Mouse (Mus musculus) common myeloid progenitor, adult 5-6 weeks (primary cell): ENCODE data around the gene Srsf5. TPM values are rescaled to one million over a fixed set of nuclear protein-coding genes. Genes with fewer than 3 reads are reported as not detected.
A peak's percentile ranks its signal among the peaks of the same experiment; 100 is the strongest.
"Not testable (repeated sequence)": the region's sequence is repeated elsewhere in the genome, so short reads cannot be mapped to it uniquely, and the experiment has no call there.

Experiments
- ATAC-seq: replicated peaks from 2 replicates; pipeline ENCODE4 v1.8.0; 2016; ENCODE audit warnings: low read depth, mild to moderate bottlenecking, moderate TSS enrichment, inconsistent platforms; ENCODE audit not compliant: poor library complexity, severe bottlenecking
- total RNA-seq: library from RNA; stranded (forward); fragments of 200-1000, 187-1606 nt; gene quantifications from 2 replicates; pipeline ENCODE4 v1.2.3, GENCODE M21; 2017

Gene Srsf5
- total RNA-seq, 1 experiment from 2014 or later: 880 TPM

DNA sequence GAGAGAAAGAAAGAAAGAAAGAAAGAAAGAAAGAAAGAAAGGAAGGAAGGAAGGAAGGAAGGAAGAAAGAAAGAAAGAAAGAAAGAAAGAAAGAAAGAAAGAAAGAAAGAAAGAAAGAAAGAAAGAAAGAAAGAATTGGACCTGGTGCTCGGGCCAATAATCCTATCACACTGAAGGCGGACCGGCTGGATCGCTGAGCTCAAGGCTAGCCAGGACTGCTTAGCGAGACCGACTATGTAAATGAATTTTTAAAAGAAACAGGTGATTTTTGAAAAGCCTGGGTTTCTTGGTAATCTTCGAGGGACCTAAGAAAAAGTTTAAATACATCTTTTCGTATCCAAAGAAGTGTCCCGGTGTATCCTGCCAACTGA is 356 bp upstream of the Srsf5 start:
- ATAC-seq: peak; percentile 26

DNA sequence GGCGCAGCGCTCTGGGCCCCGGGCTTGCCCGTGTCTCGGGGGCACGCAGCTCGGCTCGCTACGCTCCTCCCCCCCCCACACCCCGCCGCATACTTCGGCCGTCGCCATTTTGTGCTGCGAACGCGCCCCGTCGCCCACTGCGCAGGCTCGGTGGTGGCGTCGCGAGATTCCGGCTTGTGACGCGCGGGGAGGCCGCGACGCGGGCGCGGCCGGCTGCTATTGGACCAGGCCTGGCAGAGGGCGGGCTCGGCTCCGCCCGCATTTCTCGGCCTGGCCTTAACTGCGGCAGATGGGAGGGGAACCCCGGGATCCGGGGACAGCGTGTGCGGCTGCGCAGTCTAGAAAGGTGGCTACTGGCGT is 672 bp downstream of the Srsf5 start:
- ATAC-seq: peak; percentile 64

DNA sequence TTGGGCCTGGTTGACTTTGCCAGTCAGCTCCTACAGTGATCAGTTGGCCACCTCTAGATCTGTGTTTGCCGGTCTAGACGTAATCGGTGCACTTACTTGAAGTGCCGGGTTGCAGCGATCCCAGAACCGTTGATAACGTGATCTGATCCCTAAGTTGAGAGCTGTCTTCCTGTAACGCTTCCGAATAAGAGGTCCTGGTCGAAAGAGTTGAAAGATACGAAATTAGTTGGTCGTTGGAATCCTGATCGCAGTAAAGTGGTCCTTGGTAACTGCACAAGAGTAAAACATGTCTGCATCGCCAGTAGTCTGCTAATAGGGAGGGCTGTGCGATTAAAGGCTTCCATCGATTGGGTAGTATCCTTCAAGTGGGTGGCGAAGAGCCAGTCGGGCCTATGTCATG is 2.9 kb downstream of the Srsf5 start:
- no peak for ATAC-seq

DNA sequence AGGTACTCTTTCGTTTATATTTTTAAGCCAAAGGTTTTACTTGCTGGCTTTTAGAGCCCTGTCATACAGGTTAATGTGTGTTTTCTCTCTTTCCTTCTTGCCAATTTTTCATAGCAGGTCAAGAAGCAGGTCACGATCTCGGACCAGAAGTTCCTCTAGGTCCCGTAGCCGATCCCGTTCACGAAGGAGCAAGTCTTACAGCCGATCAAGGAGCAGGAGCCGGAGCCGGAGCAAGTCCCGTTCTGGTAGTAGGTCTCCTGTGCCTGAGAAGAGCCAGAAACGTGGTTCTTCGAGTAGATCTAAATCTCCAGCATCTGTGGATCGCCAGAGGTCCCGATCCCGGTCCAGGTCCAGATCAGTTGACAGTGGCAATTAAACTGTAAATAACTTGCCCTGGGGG is 4.3 kb downstream of the Srsf5 start:
- ATAC-seq: not testable (repeated sequence)

DNA sequence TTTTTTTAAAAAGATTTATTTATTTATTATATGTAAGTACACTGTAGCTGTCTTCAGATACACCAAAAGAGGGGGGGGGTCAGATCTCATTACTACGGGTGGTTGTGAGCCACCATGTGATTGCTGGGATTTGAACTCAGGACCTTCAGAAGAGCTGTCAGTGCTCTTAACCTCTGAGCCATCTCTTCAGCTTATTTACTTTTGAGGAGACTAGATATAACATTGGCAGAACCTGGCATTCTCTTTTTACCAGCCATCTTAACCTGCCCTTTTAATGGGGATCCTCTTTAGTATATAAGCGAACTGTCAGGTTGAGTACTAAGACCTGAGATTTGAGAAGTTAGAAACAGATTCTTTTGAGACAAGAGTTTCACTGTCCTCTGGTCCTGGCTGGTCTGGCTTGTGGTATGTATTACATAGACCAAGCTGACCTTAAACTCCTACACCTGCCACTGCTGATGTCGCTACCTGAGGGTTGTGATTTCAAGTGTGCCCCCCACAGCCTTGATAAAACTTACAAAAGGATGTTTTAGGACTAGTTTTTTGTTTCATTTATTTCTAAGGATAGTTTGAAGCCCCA is 6.4 kb downstream of the Srsf5 start:
- no peak for ATAC-seq

DNA sequence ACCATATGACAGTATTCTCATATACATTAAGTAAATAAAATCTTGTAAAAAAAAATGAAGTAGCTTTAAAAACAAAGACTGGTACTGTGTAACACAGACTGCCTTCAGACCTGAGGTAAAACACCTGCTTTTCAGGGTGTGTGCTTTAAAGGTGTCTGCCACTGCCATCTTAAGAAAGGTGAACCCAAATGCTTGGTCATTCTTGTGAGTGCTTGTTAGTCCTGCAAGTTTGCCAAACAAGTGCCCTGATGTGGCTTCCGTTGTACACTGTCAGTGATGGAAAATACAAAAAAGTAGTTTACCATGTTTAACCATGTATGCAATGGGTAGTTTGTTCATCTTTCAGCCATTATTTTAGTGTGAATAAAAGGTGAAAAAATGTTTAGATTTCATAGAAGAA is 7.2 kb downstream of the Srsf5 start:
- no peak for ATAC-seq

DNA sequence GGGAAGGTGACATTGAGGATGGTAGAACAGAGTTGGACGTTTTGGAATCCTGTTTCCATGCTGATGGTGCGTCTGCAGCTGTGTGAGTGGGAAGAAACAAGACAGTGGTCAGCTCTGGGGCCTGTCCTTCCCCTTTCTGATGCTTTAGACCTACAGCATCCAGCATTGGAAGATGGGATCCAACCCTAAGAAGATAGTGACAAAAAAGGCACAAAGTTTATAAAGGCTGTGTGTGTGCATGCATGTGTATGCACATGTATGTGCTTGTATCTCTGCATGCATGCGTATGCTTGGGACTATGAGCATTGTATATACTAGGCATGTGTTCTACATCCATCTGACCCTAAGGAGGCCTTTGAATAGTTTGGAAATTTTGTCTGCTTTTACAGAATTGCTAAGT is 10.7 kb downstream of the Srsf5 start:
- ATAC-seq: no peak

DNA sequence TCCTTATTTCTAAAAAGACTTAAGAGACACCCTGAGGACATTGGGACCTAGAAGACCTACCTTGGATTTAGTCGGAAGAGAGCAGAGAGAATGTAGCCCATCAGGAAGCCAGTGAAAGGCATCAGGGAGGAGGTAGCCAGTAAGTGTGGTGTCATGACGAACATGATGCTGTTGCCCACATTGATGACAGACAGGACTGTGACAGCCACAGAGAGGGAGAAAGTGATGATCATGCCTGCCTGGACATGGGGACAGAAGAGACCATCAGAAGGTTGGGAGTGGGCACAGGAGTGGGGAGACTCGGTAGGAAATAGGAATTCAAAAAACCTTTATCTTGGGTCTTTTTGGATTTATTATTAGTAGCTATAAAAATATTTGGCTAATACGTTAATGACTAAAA is 12.7 kb downstream of the Srsf5 start:
- ATAC-seq: no peak

DNA sequence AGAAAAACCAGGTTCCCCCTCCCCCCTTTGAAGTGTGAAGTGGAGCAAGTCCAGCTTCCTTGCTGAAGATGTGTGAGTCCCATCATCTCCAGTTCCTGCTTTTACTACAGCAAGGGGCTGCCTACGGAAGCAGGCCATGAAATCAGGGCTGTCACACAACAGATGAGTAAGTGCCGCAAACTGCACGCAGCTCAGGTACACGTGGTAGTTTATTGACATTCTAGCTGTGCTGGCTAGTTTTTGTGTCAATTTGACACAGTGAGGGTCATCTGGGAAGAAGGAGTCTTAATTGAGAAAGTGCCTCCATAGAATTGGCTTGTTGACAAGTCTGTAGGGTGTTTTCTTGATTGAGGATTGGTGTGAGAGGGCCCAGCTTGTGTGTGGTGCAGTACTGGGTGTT is 17.3 kb downstream of the Srsf5 start:
- no peak for ATAC-seq

DNA sequence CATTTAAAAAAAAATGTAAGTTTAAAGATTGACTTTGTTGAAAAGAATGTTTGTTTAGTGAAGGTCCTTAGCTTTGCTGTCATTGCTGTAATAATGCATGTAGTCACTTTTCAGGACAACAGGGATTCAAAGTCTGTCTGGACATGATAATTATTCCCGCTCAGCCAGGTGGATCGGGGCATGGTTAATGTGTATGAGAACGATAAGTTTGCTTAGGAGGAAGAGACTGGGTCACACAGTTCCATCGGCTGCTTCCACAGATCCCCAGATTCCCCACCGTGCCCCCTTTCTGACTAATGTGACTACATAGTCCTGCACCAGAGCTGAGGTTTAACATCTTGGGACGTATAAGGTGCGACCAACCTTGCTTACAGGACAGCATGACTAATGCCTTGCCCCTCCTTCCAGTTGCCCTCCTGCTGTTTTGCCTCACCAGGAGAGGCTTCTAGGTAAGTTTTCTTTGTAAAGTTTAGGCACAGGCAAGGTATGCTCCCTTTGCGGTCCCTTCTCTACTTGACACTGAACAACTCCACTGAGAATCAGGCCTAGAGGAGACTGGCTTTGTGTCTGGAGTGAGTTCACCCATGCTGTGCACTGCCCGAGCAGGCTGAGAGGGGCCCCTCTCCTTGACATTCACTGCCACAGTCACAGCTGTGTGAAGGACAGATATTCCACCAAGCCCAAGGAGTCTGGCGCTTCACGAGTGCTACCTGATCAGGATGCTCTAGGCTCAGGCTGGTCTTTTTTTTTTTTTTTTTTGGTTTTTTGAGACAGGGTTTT is 20.9 kb downstream of the Srsf5 start:
- no peak for ATAC-seq

DNA sequence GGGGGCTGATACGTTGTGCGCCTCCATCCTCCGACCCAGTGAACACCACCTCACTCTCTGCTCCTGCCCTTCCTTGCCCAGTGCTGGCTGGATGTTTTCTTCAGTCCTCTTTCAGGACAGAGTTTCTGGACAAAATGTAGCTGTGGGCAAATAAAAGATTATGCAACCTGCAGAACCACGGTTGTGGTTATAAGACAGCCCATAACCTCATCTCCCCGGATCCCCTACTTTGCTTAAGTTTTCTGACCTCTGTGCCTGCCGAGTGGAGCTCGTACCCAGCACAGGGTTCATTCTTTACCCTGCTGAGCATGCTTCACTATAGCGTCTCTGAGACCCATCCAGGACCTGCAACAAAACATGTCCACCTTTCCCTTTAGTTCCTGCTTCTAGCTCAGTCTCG is 22.6 kb downstream of the Srsf5 start:
- no peak for ATAC-seq

DNA sequence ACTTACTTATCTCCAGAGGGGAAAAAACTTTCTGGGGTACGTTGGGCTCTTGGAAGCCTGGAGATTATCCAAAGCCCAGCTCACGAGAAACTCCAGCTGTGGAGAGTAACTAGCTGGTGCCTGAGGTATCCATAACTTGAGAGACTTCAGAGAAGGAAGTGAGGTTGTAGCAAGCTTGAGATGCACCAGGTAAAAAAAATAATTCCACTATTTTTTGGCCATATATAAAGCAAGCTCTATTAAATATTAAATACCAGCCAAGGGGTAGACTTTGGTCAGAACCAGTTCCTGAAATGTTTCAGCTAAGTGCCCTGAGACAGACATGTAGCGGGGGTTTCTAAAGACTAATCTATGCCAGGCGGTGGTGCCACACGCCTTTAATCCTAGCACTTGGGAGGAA is 23.3 kb downstream of the Srsf5 start, which contains the start of gene Slc10a1:
Gene Slc10a1, minus strand, starts transcription at position 101 of the 400 bp plus-strand sequence.
- no peak for ATAC-seq

DNA sequence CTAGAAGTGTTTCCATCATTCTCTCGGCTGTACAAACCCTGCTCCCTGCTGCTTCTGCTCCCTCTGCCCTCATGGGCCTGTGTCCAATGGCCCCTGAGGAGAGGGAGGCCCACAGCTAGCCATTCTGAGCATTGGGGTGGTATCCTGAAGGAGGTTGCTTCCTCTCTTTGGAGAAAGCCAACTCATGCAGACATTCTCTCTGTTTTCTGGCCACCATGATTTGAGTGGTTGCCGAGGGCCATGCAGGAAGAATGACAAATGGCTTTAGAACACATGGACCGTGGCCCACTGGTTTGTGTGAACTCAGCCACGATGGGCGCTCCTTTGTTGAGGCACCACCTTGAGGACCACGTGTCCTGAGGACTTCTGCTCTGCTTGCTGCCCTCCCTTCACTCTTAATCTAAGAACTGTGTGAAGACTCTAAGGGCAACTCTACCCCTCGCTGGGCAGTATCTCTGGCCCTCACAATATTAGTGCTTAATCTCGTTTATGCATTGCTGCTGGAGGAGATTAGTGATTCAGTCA is 24.9 kb downstream of the Srsf5 start:
- ATAC-seq: no peak

DNA sequence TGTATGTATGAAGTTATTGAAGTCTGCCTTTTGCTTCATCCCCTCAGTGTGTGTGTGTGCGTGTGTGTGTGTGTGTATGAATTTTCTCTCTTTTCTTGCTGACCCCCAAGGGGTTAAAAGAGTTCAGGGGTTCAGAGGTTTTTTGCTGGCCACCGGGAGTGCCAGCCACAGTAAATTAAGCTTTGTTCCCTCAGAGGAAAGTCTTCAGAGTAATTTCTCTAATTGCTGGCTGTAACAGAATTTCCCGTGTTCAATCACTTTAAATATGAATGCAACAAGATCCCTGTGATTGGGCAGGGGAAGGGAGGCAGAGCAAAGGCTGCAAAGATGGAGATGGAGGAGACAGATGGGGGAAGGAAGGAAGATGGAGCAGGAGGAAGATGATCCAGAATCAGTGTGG is 26.5 kb downstream of the Srsf5 start:
- ATAC-seq: no peak

DNA sequence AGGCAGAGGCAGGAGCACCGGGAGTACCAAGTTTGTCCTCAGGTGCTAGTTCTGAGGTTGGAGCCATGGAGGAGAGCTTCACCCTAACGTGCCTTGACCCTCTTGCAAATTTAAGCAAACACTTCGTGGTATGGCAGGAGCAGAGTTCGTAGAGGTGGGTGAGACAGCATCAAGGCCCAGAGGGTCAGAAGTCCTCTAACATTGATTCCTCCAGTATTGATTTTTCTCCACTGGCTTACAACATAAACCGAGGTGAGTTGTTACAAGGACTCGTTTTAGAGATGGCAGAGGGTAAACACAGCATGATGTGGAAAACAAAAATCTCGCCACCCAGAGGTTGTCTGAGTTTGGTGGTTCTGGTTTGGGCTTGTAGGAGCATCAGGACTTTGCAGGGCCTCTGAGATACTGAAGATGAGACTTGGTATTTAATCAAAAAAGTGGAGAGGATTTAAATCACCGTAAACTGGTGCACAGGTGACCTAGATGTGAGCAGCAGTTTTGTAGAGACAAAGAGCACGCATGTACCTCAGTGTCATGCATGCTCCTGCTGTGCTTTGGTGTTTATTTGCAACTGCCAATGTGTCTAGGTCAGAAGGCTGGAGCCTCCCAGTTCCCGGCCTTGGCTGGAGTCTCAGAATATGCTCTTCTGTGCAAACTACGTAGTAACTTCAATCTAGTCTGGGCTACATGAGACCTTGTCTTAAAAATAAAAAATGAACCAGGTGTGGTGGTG is 30.8 kb downstream of the Srsf5 start:
- no peak for ATAC-seq

DNA sequence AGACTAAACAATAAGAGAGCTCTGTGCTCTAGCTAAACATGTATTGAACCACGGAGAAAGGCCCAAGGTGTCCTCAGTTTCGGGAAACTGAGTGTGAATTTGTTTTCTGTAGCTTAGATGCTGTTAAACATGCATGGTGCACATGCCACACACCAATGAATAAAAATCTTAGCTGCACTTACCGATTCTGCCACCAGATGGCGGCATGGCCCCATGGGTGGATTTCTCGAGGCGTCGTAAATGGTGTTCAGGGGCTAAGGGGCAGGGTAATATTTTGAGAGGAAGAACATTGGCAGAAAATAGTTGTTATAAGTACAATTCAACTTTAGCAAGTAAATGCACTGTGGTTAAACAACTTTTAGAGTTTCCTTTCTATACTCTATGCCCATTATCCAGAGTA is 37.0 kb downstream of the Srsf5 start:
- peak; percentile 77 for ATAC-seq

DNA sequence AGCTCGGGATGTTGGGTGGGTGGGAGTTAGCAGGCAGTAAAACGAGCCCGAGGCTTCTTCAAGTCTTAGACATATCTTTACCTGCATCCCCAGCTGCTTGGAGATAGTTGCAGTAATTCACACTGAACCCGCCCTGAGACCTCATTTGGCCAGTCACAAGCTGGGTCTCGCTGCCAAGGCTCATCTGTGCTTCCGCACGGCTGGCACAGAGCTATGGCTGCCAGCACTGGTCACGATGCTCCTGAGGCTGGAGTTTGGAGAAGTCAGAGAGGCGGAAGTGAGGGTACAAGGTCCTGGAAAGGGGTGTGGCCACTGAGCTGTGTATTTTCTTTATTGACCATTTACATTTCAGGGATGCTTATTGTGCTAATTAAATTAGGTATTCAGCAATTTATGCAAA is 38.4 kb downstream of the Srsf5 start:
- no peak for ATAC-seq

DNA sequence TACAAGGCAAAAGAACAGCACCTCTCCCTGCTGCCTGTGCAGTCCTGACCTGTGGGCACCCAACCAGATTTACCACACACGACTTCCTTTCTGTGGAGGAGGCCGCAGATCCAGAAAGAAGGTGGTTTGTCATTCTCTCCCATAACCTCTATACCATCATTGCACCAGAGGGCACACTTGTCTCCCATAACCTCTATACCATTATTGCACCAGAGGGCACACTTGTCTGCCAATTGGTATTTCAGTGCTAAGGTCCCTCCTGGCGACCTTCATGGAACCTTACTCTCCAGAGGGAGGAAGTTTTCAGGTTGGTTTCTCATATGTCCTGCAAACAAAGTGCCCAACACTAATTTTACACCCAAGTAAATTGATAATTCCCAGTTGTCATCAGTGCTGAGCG is 41.3 kb downstream of the Srsf5 start:
- no peak for ATAC-seq

DNA sequence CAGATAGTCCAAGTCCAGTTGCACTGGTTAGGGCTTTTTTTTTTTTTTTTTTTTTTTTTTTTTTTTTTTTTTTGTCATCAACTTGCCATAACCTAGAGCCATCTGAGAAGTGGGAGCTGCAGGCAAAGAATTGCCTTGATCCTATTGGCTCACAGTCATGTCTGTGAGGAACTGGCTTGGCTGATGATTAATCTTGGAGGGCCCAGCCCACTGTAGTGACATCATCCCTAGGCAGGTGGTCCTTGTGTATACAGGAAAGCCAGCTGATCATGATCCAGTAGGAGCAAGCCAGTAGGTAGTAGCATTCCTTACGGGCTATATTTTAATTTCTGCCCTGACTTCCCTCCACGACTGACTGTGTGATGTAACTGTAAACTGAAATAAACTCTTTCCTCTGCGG is 43.0 kb downstream of the Srsf5 start:
- ATAC-seq: no peak

DNA sequence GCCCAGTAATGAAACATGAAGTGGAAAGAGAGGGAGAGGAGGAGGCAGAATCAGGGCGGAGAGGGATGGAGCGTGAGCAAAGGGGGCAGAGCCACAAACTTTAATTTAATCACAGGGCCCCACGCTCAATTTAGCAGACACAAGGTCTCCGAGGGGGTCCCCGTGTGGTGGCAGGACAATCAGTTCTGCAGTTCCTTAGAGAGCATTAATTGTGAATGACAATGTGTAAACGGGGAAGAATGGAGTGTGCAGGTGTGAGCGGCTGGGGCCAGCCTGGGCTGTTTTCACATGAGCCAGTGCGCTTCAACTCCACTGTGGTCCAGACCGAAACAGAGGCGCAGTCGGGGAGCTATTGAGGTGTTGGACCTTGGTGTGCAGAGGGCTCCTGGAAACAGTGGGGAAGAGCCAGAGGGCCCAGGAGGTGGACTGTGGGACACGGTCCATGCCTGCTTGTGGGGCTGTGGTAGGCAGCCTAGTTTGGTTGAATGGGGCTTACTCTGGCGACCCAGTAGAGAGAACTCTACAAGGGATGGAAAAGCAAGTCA is 45.7 kb downstream of the Srsf5 start:
- ATAC-seq: no peak

DNA sequence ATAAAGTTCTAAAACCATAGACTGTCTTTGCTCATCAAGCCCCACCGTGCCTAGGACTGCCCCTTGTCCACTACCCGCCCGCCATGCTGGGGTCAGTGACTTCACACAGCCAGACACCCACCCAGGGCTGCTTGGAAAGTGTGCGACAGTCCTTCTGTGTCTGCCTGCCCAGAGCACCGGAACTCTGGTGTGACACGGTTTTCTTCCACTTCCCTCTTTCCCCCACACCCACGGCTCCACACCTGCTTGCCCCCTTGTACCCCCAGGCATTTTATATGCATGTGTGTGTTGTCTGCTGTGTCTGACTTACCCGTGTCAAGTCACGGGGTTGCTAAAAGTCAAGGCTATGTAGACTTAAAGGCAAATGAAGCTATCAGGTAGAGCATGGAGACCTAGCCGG is 46.5 kb downstream of the Srsf5 start:
- peak; percentile 39; the same call in 1 of the 2 replicates for ATAC-seq
